Mouse (Mus musculus) hindbrain, embryonic 12.5 days (tissue): ENCODE data around the gene Trim61. TPM values are rescaled to one million over a fixed set of nuclear protein-coding genes. Genes with fewer than 3 reads are reported as not detected.

ENCODE experiments used
- polyA plus RNA-seq: library from polyadenylated mRNA; unstranded; fragments of >200 nt; fragmentation: Nextera tagmentation; extraction: Ambion mirVana; gene quantifications from 2 replicates; pipeline ENCODE4 v1.2.1, GENCODE M21; 2016

Trim61 gene
- polyA plus RNA-seq, 1 experiment from 2014 or later: not detected

Other genes starting within 250 kb of the Trim61 start
- 28.7 and 30.4 TPM in 2 replicates for gene Klhl2, start 168.5 kb downstream of the Trim61 start, polyA plus RNA-seq
- 20.6 and 21.6 TPM in 2 replicates for gene Tmem192, start 71.3 kb downstream of the Trim61 start, polyA plus RNA-seq
- gene Trim75, start 30.7 kb downstream of the Trim61 start, polyA plus RNA-seq: not detected in 2 replicates
- not detected in 2 replicates for gene Trim60, start 61 bp upstream of the Trim61 start, polyA plus RNA-seq
- gene Apela, start 18.8 kb upstream of the Trim61 start, polyA plus RNA-seq: 2.1 and 2.4 TPM in 2 replicates
- gene Gm10663, start 56.5 kb upstream of the Trim61 start, polyA plus RNA-seq: not detected in 2 replicates
- not detected in 2 replicates for gene BC030870, start 111.0 kb upstream of the Trim61 start, polyA plus RNA-seq